Mouse (Mus musculus): Measurements from ENCODE around the gene Plpp6.
"Not testable (repeated sequence)": the region's sequence is repeated elsewhere in the genome, so short reads cannot be mapped to it uniquely, and the experiment has no call there.

GRCm38 (mm10) chr19:29000321-29000720, 36.6 kb downstream of the Plpp6 start:
- not testable (repeated sequence) for TF ChIP-seq POLR2A (IDR thresholded peaks at IDR 0.05; ENCODE audit: insufficient read length, low read depth); MAX (IDR thresholded peaks at IDR 0.05; ENCODE audit: low read depth); E2F4 (IDR thresholded peaks at IDR 0.05; ENCODE audit: insufficient read depth); CEBPB (IDR thresholded peaks at IDR 0.05; ENCODE audit: insufficient read depth, poor library complexity, severe bottlenecking); POLR2AphosphoS2 (IDR thresholded peaks at IDR 0.05; ENCODE audit: insufficient read length, low read depth); REST (IDR thresholded peaks at IDR 0.05; ENCODE audit: insufficient read depth, insufficient read length); TCF12 (IDR thresholded peaks at IDR 0.05; ENCODE audit: insufficient read depth, poor library complexity, severe bottlenecking)
